Mouse (Mus musculus): ENCODE measurements at regions not wholly inside any gene's neighbourhood (a gene's known extent, or its start where the extent isn't known, plus 50 kb on each side); places are given as distances from the start of the nearest gene placed in this dataset.

- DNase-seq: no peak
These were observed 75.9 kb upstream of the Hey2 start for GRCm38 (mm10) chr10:30918322-30918988.

GRCm38 (mm10) chr10:30893771-30894170 lies 51.2 kb upstream of the Hey2 start:
- DNase-seq: no peak

Data from embryo, embryonic 11 days (tissue).